Mouse (Mus musculus) ovary, postnatal 36 days (tissue): ENCODE measurements around the gene Lrrc75b.
"Not testable (repeated sequence)": the region's sequence is repeated elsewhere in the genome, so short reads cannot be mapped to it uniquely, and the experiment has no call there.

Source experiments
- DNase-seq: peaks from one replicate; pipeline ENCODE4 v3.0.0; 2022; ENCODE audit warnings: low spot score, mixed read lengths

Lrrc75b gene

DNA sequence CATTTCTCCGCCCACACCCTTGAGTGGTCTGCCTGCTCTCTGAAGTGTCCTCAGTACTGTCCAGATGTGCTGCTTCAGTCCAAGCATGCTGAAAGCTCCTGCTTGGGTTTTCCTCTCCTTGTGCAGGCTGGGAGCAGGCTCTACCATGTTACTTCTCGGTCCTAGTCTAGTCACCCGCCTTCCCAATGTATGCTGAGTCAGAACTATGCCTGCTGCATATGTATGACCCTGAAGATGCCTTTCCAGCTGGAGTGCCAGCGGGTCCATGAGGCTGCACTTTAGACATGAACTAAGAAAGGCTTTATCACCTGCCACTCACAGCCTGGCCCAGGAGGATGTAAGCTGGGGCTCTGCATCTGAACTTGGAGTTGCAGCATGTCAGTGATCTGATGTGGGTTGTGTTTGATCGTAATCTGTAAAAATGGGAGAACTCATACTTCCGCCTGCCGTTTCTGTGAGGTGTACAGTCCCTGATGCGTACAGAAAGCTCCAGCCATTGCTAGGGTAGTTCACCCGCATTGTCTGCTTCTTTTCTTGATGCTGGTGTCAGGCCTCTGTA, 28.5 kb downstream of the Lrrc75b start:
- no peak for DNase-seq

DNA sequence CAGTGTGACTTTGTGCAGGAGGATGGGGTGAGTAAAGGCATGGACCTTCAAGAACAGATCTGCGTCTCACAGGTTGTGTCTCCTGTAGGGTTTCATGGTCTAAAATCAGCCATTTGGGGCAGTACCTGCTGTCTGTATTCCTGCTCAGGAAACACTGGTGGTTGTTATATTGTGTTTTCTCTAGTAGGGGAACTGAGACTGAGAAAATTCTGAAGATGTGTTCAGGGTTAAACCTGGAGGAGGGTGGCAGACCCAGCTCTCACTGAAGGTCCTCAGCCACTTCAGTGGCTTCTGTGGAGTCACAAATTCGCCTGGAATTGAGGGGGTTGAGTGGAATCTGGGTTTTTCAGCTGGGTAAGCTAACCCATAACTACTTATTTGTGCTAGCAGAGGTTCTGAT, 29.8 kb downstream of the Lrrc75b start:
- DNase-seq = no peak

DNA sequence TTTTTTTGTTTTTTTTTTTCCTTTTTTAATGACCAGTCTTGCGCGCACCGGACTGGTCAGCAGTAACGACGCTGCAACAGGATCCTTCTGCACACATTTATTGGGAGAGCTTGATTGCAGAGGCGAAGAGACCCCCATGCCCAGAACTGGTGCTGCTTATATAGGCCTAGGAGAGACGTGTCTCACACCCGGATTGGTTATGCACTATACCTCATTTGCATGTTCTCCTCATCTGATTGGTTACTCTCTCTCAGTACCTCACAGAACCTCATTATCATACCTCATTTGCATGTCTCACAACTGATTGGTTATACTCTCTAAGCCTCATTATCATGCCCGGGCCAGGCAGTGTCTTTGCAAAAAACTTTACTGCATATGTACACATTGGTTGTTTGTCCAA, 34.7 kb downstream of the Lrrc75b start:
- DNase-seq = not testable (repeated sequence)

DNA sequence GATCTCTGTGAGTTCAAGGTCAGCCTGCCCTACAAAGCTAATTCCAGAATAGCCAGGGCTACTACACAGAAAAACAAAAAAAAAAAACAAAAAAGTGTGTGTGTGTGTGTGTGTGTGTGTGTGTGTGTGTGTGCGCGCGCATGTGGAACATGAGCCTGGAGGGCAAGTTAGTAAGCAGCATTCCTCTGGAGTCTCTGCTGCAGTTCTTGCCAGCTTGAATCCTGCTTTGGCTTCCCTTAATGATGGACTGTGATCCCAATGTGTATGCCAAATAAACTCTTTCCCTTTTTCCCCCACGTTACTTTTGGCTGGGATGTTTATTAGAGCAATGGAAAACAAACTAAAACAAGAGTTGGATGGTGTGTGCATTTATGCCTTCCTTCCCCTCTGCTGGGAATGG, 38.5 kb downstream of the Lrrc75b start:
- DNase-seq = no peak

DNA sequence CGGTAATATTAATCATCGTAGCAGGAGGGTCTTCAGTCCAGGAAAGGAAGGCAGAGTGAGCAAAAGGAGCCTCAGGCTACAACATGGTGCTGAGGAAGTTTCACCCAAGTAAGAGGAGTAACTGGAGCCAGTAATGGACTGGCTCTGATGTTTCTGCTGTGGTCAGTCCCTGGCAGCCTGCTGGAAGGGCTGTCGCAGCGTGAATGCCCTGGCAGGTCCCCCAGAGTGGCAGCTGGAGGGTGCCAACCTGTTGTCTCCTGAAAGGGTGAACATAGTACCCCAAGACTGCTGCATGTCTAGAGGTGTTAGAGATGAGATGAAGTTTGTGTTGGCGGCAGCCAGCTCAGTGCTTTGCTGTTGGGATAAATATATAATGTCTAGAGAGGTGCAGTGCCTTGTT, 39.5 kb downstream of the Lrrc75b start:
- DNase-seq = no peak

DNA sequence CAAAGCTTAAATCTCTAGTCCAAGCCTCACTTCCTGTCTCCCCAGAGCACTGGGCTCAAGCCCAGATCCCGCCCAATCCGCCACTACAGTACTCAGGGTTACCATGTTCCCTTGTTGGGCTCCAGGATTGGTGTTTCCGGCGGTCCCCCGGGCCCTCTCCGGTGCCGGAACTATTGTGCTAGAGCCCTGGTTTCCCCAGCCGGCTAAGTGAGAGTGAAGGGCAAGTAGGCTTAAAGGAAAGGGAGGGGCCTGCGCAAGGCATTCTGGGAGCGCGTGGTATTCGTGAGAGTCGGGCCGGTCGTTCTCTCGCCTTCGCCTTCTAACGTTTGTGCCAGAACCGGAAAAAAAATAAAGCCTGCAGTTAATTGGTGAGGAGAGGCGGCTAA, 42.4 kb downstream of the Lrrc75b start, which contains the start of gene Gucd1:
Gucd1 (minus strand) TSS at position 215 of the 386 bp plus-strand sequence.
- peak; percentile 97 for DNase-seq

DNA sequence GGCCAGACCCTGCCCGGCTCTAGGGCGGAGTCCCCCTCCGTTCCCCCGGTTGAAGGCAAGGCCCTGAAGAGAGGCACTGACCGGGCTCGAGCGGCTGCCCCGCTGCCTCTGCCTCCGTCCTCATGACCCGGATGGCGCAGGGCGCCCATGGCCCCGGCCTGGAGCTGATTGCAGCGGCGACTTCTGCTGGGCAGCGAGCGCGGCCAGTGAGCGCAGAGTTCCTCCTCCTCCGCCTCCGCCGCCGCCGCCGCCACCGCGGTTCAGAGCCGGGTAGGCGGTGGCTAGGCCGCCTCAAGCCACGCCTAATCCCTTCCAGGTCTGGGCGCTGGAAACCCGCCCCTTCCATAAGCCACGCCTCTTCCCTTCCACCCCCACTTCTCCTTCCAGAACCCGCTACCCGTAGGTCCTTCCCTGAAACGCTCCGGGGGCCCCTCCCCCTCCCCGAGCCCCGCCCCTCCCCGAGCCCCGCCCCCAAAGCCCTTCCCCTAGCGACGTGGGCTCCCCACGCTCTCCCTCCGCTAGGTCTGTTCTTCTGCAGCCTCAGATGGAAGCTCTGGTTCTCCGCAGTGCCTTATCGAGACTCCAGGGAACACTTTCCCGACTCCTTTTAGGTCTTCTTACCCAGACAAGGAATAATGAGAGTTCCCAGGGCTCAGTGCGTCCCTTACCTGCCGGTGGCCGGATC, 42.9 kb downstream of the Lrrc75b start, which contains the start of gene Snrpd3:
Snrpd3 (plus strand) TSS at position 479 of the 685 bp plus-strand sequence.
- DNase-seq = peak; percentile 92

DNA sequence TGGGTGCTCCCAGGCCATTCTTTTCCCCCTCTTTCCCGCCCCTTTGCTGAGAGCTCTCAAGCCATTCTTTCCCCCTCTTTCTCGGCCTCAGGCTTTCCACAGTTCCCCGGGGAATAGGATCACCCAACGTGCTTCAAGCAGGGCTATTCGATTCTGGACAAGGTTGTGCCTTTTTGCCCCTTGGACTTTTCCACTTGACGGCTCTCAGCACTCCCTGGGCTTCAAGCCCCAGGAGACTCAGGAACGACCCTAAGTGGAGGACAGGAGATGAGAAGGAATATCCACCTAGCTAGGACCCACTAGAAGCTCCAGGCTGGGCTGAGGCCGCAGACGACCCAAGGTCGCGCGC, 43.4 kb downstream of the Lrrc75b start:
- DNase-seq = no peak

DNA sequence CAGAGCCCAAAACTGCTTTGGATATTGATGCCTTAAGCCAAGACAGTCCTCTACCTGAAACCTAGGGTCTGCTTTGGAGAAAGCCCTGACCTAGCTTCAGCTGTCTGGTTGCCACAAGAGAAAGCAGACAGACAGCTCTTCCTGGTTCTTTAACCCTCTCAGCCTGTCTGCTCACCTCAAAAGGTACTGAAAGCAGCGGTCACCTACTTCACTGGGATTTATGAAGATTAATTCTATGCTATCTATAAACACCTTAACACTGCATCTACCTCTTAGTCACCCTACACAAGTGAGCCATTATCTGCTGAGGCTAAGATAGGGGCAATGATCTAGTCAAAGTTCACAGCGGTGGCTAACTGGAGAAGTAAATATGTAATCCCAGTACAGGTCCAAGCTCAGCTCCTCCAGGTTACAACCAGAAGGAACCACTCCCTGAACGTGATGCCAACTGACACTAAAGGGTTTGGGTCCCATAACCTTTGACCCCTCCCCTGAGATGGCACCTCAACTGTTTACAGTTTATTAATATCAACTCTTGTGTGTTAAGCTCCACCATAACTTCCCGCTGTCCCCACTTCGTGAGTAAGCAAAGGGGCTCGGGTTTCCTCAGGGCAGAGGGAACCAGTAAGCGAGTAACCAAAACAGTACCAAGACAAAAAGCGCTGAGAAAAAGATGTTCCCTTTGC, 43.9 kb downstream of the Lrrc75b start:
- DNase-seq = no peak

DNA sequence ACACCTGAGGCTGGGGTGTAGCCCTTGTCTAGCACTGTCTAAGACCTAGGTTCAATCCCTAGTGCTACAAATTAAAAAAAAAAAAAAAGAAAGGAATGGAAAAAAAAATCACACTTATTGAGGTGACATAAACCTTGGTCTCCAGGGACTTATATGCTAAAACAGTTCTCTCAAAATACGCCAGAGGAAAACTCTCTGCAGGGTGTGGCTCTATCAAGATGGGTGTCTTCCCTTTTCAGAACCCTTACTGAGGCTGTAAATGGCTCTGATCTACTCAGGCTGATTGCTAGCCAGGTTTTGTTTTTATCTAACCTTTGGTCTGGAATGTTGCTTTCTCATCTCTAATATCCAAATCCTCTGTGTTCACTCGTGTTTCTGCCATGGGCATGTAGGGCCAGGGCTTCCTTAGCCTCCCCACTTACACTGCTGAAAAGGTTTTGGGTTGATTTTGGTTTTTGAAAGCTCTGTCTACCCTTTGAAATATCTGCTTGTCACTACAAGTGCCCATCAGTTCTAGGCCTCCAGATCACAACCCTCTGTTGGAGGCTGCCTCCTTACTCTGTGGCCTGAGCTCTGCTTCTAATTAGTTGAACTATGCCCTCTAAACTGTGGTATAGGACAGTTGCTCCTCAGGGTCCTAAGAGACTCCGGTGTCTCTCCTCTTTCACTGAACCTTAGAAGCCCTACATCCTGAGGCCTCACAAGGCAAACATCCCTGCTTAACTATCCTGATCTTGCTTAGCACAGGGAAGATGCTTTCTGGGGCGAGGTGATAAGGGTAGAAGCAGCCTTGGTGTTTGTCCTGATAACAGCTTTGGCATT, 44.7 kb downstream of the Lrrc75b start:
- no peak for DNase-seq

DNA sequence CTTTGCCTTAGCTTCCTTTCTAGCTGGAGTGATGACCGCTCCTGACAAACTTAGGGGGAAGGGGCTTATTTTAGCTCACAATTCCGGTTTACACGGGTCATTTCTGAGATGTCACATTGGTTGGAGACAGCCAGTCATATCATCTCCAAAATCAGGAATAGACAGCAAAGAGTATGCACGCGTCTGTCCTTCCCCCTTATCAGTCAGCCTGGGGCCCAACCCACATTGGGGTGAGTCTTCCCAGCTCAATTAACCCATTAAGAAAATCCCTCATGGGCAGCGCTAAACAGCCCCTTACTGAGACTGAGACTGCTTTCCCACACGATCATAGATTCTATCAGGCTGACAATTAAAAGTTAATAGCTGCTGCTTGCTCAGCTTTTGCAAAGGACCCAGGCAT, 45.8 kb downstream of the Lrrc75b start:
- DNase-seq = no peak

DNA sequence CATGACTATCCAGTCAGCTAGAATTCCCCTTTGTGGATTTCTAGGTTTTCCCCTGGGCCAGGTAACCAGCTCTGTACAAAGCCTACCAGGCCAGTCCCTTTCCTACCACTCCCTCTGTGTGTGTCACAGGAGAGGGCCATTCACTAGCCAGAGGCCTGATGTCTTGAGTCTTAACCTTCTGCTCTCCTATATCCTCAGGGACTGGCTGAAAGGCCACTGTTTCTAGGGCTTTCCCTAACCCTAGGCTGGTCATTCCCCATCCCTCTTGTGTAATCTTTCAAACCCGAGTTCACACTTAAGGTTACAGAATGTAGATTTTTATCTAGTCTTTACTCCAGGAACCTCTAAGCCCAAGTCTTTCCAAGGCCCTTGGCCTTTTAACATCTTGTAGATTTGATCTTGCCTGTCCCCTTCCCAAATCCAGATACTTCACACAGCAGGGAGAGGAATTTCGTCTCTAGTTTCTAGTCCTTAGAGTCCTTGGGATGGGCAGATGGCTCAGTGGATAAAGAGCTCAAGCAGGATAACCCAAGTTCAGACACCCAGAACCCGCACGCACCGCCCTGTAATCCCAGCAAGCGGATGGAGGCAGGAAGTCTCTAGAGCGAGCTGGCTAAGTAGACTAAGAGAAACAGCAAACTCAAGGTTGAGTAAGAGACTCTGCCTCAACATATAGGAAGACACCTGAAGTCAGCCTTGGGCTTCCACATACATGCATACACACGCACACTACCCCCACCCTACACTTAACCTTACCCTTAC, 46.6 kb downstream of the Lrrc75b start:
- DNase-seq = no peak

DNA sequence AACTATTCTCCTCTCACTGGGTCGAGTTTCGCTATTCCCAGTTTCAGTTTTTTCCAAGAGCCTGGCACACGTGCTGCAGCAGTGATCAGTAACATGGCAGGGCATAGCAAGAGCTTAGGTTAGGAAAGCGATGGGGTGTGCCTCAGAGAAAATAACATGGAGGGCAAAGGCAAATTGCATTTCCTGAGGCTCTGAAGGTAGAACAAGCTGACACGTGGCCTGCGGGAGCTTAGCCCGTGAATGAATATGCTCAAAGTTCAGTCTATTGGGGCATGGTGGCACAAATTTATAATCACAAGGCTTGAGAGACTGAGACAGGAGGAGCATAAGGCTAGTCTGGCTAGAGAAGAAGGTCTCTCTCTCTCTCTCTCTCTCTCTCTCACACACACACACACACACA, 47.3 kb downstream of the Lrrc75b start:
- no peak for DNase-seq

DNA sequence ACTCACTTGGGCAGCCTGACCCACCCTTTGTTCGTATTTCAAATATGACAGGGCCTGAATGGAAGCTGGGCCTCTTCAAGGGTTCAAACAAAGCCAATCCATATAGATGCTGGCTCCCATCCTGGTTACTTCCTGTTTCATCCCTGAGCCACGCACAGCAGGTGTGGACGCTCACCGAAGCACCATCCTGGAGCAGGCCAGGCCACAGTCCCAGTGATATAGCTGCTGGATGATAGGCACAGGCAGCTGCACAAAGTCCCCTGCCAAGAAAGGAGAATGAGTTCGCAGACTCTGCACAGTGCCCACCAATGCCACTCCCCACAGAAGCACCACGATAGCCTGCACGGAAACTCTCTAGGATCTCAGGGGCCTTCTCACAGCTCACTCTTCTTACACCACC, 48.2 kb downstream of the Lrrc75b start:
- no peak for DNase-seq

DNA sequence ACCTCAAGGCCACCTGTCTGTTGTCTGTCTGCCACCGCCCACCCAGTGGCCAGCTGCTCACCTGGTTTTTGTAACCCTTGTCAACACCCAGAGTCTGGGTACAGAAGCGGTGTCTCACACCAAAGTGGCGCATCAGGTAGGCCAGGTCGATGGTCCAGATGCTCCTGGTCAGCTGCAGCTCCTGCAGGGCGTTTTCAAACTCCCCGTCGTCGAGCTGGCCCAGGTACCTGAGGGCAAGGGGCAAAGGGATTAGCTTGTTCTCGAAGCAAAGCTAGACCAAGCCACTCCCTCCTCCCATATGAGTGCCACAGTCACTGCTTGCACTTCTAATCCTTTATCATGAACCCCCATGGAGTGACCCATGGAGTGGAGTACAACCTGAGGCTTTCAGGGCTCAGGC, 49.1 kb downstream of the Lrrc75b start:
- no peak for DNase-seq

DNA sequence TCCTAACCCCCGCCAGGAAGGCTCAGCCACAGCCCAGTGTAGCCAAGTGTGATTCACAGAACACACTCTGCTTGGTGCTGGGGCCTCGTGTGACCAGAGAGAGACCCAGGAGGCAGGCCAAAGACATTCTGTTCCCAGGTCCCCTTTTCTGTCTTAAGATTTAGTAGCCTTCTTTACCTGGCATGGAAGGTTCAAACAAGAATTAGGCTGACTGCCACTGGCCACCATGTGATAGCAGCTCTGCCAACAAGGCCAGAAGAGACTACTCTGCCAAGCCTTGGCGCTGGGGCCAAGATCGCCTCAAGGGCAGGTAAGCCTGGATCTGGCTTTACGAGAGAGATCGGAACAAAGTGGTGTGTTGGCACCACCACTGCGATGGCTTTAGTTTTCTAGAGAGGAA, 49.7 kb downstream of the Lrrc75b start:
- peak; percentile 54 for DNase-seq

DNA sequence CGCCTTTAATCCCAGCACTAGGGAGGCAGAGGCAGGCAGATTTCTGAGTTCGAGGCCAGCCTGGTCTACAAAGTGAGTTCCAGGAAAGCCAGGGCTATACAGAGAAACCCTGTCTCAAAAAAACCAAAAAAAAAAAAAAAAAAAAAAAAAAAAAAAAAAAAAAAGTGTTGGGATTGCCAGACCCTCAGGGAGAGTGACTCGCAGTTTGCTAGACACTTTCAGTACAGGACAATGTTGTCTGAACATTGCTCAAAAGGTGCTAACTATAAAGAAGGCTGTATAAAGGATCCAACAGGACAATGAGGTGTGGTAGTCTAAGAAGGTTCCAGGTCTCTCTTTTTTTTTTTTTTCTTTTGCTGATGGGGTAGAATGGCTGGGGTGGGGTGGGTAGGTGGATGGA, 54.2 kb downstream of the Lrrc75b start:
- DNase-seq = not testable (repeated sequence)

DNA sequence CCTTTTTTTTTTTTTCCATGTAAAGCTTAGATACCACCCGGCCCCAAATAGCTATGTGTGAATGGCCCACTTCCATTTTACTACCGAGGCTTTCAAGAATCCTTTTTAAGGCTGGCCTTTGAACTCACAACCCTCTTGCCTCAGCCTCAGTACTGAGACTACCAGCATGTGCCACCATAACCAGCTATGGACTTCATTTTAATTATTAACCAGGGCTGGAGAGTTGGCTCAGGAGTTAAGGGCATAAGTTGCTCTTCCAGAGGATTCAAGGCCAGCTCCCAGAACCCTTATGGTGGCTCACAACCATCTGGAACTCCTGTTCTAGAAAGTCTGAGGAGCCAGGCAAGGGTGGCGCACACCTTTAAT, 55.0 kb downstream of the Lrrc75b start:
- DNase-seq = no peak

DNA sequence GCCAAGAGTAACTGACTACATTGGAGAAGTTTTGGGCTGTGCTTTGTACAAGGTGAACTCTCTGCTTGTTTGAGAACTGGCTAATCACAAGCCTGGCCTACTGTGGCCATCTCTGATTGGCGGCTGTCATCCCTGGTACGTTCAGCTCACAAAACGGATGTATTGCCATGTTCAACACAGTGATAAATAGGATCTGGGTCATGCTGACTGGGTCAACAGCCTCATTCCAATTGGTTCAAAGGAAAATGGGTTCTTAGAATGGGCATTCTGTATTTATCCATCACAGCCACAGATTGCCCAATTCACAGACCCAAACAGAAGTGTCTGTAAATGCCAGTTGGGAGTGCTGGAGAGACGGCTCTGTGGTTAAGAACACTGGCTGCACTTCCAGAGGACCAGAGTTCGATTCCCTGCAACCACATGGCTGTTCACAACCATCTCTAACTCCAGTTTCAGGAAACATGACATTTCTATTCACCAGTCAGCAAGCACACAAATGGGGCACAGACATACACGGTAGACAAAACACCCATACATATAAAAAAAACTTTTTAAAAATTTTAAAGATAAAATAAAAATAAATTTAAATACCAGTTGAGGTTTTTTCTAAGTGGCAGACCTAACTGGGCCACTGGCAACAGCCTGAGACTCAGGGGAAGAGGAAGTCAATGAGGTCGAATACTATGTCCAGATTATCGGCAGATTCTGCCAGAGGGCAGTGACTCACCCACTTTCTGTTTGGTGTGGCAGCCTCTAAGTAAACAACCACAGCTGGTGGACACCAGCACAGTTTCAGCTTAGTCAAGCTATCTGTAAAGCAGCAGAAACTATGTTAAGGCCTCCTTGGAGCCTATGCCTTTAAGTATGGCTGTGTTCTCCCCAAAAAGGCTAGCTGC, 55.6 kb downstream of the Lrrc75b start:
- no peak for DNase-seq

DNA sequence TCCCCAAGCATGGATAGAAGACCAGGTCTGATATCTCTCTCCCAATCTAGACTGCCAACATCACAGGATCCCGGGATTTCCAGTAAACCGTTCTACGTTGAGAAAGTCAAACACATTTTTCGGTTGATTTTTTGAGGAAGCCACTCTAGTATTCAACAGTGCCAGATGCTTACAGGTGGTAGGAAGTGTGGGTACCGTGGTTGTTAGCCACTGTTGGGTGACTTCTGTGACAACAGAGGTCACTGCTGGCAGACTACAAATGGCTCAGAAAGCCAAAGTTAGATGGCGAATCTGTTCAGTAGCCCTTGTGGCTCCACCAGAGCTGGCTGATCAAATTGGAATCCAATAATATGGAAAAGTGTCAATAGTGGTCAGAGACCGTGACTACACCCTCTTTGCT, 56.4 kb downstream of the Lrrc75b start:
- no peak for DNase-seq

DNA sequence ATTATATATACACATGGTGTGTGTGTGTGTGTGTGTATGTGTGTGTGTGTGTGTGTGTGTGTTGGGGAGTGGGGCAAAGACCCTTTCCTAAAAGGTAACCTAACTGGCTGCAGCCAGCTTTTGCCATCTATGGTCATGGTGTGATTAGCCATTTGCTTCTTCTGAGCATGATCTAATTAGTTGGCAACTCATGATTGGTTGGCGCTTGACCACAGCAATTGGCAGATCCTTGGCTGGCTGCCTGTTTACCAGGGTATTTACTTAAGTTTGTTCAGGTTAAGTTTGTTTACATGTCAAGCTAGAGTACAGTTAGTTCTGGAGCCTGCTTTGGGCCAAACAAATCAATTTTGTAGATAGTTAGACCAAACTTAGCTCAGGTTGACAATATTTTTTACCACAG, 58.5 kb downstream of the Lrrc75b start:
- no peak for DNase-seq
